Mouse (Mus musculus) spleen, postnatal 14 days (tissue): Measurements from ENCODE around the gene Elp1.

Experiments used
- DNase-seq, 2 experiments: peaks; one replicate each; pipeline ENCODE4 v3.0.0; 2021 to 2022; ENCODE audit warnings: low spot score in 2 of 2

The Elp1 gene

GRCm38 (mm10) chr4:56702234-56702633 is 99.9 kb downstream of the Elp1 start:
- no peak for DNase-seq
